Mouse (Mus musculus) small intestine, adult 2 months (tissue): ENCODE data around the gene Cidec. TPM values are rescaled to one million over a fixed set of nuclear protein-coding genes. Genes with fewer than 3 reads are reported as not detected.
A peak's percentile ranks its signal among the peaks of the same experiment; 100 is the strongest.

Experiments
- H3K27ac ChIP-seq: fragments of 200-500 bp; 2 replicates; pipeline ENCODE4 v1.5.1; 2012; ENCODE audit warnings: low read depth, low read length, control low read depth, inconsistent platforms; ENCODE audit not compliant: insufficient read depth
- H3K27me3 ChIP-seq: fragments of 200-500 bp; 2 replicates; pipeline ENCODE4 v1.6.1; 2012; ENCODE audit warnings: mild to moderate bottlenecking, moderate library complexity, low read length, inconsistent platforms; ENCODE audit not compliant: control insufficient read depth, insufficient read depth
- H3K36me3 ChIP-seq: fragments of 200-500 bp; 2 replicates; pipeline ENCODE4 v1.6.1; 2012; ENCODE audit warnings: mild to moderate bottlenecking, low read length, control low read depth, inconsistent platforms; ENCODE audit not compliant: control insufficient read depth, insufficient read depth
- H3K4me1 ChIP-seq: fragments of 200-500 bp; 2 replicates; pipeline ENCODE4 v1.6.1; 2012; ENCODE audit warnings: low read length, inconsistent platforms, mixed read lengths; ENCODE audit not compliant: control insufficient read depth, insufficient read depth, insufficient read length
- H3K4me3 ChIP-seq: fragments of 200-500 bp; 2 replicates; pipeline ENCODE4 v1.5.1; 2012; ENCODE audit warnings: low read depth, mild to moderate bottlenecking, control low read depth, inconsistent platforms, low read length, moderate library complexity
- CTCF ChIP-seq: fragments of 200-500 bp; IDR thresholded peaks from 2 replicates; pipeline ENCODE4 v1.5.1; 2012; ENCODE audit warnings: low read depth, mild to moderate bottlenecking, control low read depth, inconsistent platforms, low read length, moderate library complexity, mixed read lengths; ENCODE audit not compliant: insufficient replicate concordance, insufficient read length; ENCODE audit errors: extremely low read depth
- POLR2A ChIP-seq: fragments of 200-500 bp; IDR thresholded peaks from 2 replicates; pipeline ENCODE4 v1.6.1; 2012; ENCODE audit warnings: low read depth, mild to moderate bottlenecking, control low read depth, inconsistent platforms, low read length, moderate library complexity
- WGBS: fragments of 180-500 bp; shearing (Covaris S2); methylation state at CpG from one replicate; pipeline ENCODE4 v1.1.7; 2018; 5-methylcytosine and 5-hydroxymethylcytosine counted together
- polyA plus RNA-seq: library from polyadenylated mRNA; depleted of rRNA; stranded (reverse); fragments of >200 nt; gene quantifications from 2 replicates; pipeline ENCODE4 v1.2.3, GENCODE M21; 2012

Cidec gene
- polyA plus RNA-seq, 1 experiment = 346 TPM

- no peaks in the 10 kb centered on the region for H3K27me3 ChIP-seq
- no peak overlapping the region for H3K27ac ChIP-seq
- TF ChIP-seq CTCF (no peak), POLR2A (no peak)
- H3K4me3 ChIP-seq = peak overlapping the region; percentile 50
- H3K36me3 ChIP-seq = peaks cover 35% of the 10 kb centered on the region
- 9% methylated on average over 51 of the region's 51 CpGs for WGBS
- H3K4me1 ChIP-seq = peaks cover 22% of the 10 kb centered on the region
These were observed 43.0 kb downstream of the Cidec start for GRCm38 (mm10) chr6:113392387-113393071.

- Histone ChIP-seq H3K4me3 (peak overlapping the region; percentile 50), H3K27me3 (no peaks in the 10 kb centered on the region), H3K27ac (no peak overlapping the region), H3K4me1 (peaks cover 22% of the 10 kb centered on the region), H3K36me3 (peaks cover 40% of the 10 kb centered on the region)
- TF ChIP-seq POLR2A = no peak
- WGBS = 30% methylated on average over 10 of the region's 10 CpGs
These were observed 43.6 kb downstream of the Cidec start for GRCm38 (mm10) chr6:113392015-113392386.

GRCm38 (mm10) chr6:113390715-113391114 is 44.8 kb downstream of the Cidec start:
- peaks cover 50% of the 10 kb centered on the region for H3K36me3 ChIP-seq

GRCm38 (mm10) chr6:113388960-113389359 is 46.6 kb downstream of the Cidec start, which contains the start of gene Ttll3:
Ttll3 (plus strand) TSS chr6:113389260.
- no peak for TF ChIP-seq CTCF
- WGBS = 72% methylated on average over 8 of the region's 8 CpGs
- no peak within 1 kb of the TSS for H3K4me3 ChIP-seq
- H3K4me1 ChIP-seq = peaks cover 19% of the 10 kb centered on the region
- no peaks in the 10 kb centered on the region for H3K27me3 ChIP-seq
- H3K27ac ChIP-seq = no peak within 1 kb of the TSS
- peaks cover 64% of the 10 kb centered on the region for H3K36me3 ChIP-seq

More at GRCm38 (mm10) chr6:113390715-113391114, 44.8 kb downstream of the Cidec start:
- TF ChIP-seq POLR2A (no peak), CTCF (no peak)
- Histone ChIP-seq H3K4me3 (no peak overlapping the region), H3K4me1 (peaks cover 14% of the 10 kb centered on the region), H3K27me3 (no peaks in the 10 kb centered on the region), H3K27ac (peak overlapping the region; percentile 34; the same call in 1 of the 2 replicates)
- WGBS = 23% methylated on average over 3 of the region's 3 CpGs

GRCm38 (mm10) chr6:113386025-113386424 is 49.5 kb downstream of the Cidec start:
- WGBS = 64% methylated on average over 3 of the region's 3 CpGs
- H3K36me3 ChIP-seq = peaks cover 87% of the 10 kb centered on the region
- H3K27ac ChIP-seq = peak overlapping the region; percentile 88
- TF ChIP-seq POLR2A (no peak), CTCF (no peak)
- H3K4me3 ChIP-seq = no peak overlapping the region
- peaks cover 16% of the 10 kb centered on the region for H3K4me1 ChIP-seq
- H3K27me3 ChIP-seq = no peaks in the 10 kb centered on the region

- peak overlapping the region; percentile 47; the same call in 1 of the 2 replicates for H3K4me3 ChIP-seq
- TF ChIP-seq CTCF (no peak), POLR2A (no peak)
- H3K27ac ChIP-seq = peak overlapping the region; percentile 88
- no peaks in the 10 kb centered on the region for H3K27me3 ChIP-seq
- WGBS = 41% methylated on average over 11 of the region's 11 CpGs
- peaks cover 86% of the 10 kb centered on the region for H3K36me3 ChIP-seq
- peaks cover 17% of the 10 kb centered on the region for H3K4me1 ChIP-seq
These were observed 50.3 kb downstream of the Cidec start for GRCm38 (mm10) chr6:113385160-113385714.

GRCm38 (mm10) chr6:113384351-113384927 is 51.1 kb downstream of the Cidec start:
- Histone ChIP-seq H3K36me3 (peaks cover 78% of the 10 kb centered on the region), H3K4me3 (no peak overlapping the region), H3K27ac (peak overlapping the region; percentile 47), H3K4me1 (peaks cover 21% of the 10 kb centered on the region), H3K27me3 (no peaks in the 10 kb centered on the region)
- WGBS = 92% methylated on average over 8 of the region's 8 CpGs
- TF ChIP-seq CTCF = no peak
- no peak for TF ChIP-seq POLR2A
